Mouse (Mus musculus) liver, postnatal 0 days (tissue): ENCODE measurements around the gene Syt8. TPM values are rescaled to one million over a fixed set of nuclear protein-coding genes. Genes with fewer than 3 reads are reported as not detected.

Experiments
- ATAC-seq: fragments of 200-750 bp; cut with Nextera tagmentation; 2 replicates; pipeline ENCODE4 v1.8.0; 2017; ENCODE audit warnings: mild to moderate bottlenecking, moderate library complexity
- DNase-seq: peaks from one replicate; pipeline ENCODE4 v3.0.0-alpha.2; 2016
- H3K27ac ChIP-seq: fragments of 300-500 bp; sonication (generic); 2 replicates; pipeline ENCODE4 v1.5.1; 2014; ENCODE audit warnings: antibody characterized with exemption, moderate library complexity, mild to moderate bottlenecking, low read depth
- H3K27me3 ChIP-seq: fragments of 300-500 bp; sonication (generic); 2 replicates; pipeline ENCODE4 v1.6.1; 2014; ENCODE audit warnings: low read length, control low read depth, mixed read lengths; ENCODE audit not compliant: insufficient read depth
- H3K36me3 ChIP-seq: fragments of 300-500 bp; sonication (generic); replicated peaks from 2 replicates; pipeline ENCODE4 v1.6.1; 2014; ENCODE audit warnings: mild to moderate bottlenecking, control low read depth, low read length, moderate library complexity, mixed read lengths; ENCODE audit not compliant: insufficient read depth
- H3K4me1 ChIP-seq: fragments of 300-500 bp; sonication (generic); 2 replicates; pipeline ENCODE4 v1.6.1; 2014; ENCODE audit warnings: antibody characterized with exemption, mild to moderate bottlenecking, control low read depth; ENCODE audit not compliant: insufficient read depth
- H3K4me2 ChIP-seq: fragments of 300-500 bp; sonication (generic); 2 replicates; pipeline ENCODE4 v1.6.1; 2014; ENCODE audit warnings: low read depth, mild to moderate bottlenecking, low read length, moderate library complexity, mixed read lengths
- H3K4me3 ChIP-seq: fragments of 300-500 bp; sonication (generic); 2 replicates; pipeline ENCODE4 v1.5.1; 2014; ENCODE audit warnings: low read depth, low read length
- H3K9ac ChIP-seq: fragments of 300-500 bp; sonication (generic); replicated peaks from 2 replicates; pipeline ENCODE4 v1.6.1; 2014; ENCODE audit warnings: mild to moderate bottlenecking, moderate library complexity
- H3K9me3 ChIP-seq: fragments of 300-500 bp; sonication (generic); 2 replicates; pipeline ENCODE4 v1.6.1; 2016; ENCODE audit warnings: mild to moderate bottlenecking, control low read depth, low read length, mixed read lengths
- CTCF ChIP-seq: sonication (generic); IDR thresholded peaks from 2 replicates; pipeline ENCODE4 v1.5.1; 2016; ENCODE audit warnings: antibody characterized with exemption, low read depth
- EP300 ChIP-seq: IDR thresholded peaks from 2 replicates; pipeline ENCODE4 v1.6.1; 2016; ENCODE audit warnings: antibody characterized with exemption, low read depth, mild to moderate bottlenecking
- whole genome bisulfite sequencing: fragments of 180-500 bp; shearing (Covaris S2); extraction: QIAGEN DNeasy Blood & Tissue Kit; methylation state at CpG from one replicate; pipeline ENCODE4 v1.1.7; 2014; ENCODE audit not compliant: insufficient replicate concordance; 5-methylcytosine and 5-hydroxymethylcytosine counted together
- polyA plus RNA-seq: library from polyadenylated mRNA; unstranded; fragments of >200 nt; fragmentation: Nextera tagmentation; extraction: Ambion mirVana; gene quantifications from 2 replicates; pipeline ENCODE4 v1.2.1, GENCODE M21; 2015

The Syt8 gene
- polyA plus RNA-seq, 1 experiment from 2014 or later: not detected

DNA sequence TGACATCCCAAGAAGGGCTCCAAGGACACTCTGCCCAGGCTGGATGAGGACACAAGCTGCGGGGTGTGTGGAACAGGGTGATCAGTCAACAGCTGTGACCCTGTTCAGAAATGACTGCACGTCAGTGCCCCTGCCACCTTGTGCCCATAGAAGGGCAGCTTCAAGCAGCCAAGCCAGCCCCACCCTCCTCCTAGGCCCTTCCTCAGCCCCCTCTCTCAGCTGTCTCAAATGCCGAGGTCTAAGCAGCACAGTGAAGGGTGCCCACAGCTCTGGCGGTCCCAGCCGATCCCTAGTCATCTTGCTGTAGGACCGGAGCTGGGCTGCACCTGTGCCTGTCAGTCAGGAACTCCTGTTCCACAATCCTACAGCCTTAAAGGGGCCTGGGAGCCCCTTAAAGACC lies 27.5 kb downstream of the Syt8 start:
- H3K4me3 ChIP-seq: peak overlapping the region; percentile 45
- DNase-seq (no peak), ATAC-seq (no peak)
- WGBS: 66% methylated on average over 6 of the region's 6 CpGs
- TF ChIP-seq EP300 (no peak), CTCF (no peak)
- no peaks in the 10 kb centered on the region for H3K27me3 ChIP-seq
- H3K36me3 ChIP-seq: no peaks in the 10 kb centered on the region
- no peak overlapping the region for H3K27ac ChIP-seq
- H3K9me3 ChIP-seq: no peaks in the 10 kb centered on the region
- peaks cover 10% of the 10 kb centered on the region for H3K4me1 ChIP-seq
- peak overlapping the region; percentile 61 for H3K4me2 ChIP-seq
- no peak overlapping the region for H3K9ac ChIP-seq

DNA sequence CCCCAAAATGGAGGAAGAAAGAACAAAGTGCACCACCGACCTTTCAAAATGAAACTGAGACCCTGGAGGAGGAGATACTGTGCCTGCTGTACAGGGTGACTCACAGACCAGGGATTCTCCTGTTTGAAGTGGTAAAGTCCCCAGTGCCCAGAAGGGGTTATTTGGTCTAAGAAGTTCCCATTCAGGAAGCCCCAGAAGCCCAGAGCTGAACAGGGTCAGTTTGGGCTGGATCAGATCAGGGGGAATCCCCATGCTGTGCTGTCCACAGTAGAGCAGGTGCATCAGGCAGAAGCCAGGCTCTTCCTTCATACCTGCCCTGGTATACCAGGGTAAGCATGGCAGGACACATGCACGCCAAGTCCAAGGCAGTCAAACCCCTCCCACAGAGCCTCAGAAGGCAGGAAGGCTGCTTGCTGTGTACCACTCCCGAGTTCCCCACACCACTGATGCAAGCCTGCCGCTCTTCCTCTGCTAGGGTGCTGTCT lies 28.0 kb downstream of the Syt8 start:
- Histone ChIP-seq H3K27me3 (no peaks in the 10 kb centered on the region), H3K36me3 (no peaks in the 10 kb centered on the region), H3K4me2 (peak overlapping the region; percentile 61), H3K27ac (no peak overlapping the region), H3K4me3 (peak overlapping the region; percentile 45), H3K9ac (no peak overlapping the region), H3K9me3 (no peaks in the 10 kb centered on the region), H3K4me1 (peaks cover 10% of the 10 kb centered on the region)
- 44% methylated on average over 4 of the region's 4 CpGs for WGBS
- DNase-seq (no peak), ATAC-seq (no peak)
- no peak for TF ChIP-seq EP300

DNA sequence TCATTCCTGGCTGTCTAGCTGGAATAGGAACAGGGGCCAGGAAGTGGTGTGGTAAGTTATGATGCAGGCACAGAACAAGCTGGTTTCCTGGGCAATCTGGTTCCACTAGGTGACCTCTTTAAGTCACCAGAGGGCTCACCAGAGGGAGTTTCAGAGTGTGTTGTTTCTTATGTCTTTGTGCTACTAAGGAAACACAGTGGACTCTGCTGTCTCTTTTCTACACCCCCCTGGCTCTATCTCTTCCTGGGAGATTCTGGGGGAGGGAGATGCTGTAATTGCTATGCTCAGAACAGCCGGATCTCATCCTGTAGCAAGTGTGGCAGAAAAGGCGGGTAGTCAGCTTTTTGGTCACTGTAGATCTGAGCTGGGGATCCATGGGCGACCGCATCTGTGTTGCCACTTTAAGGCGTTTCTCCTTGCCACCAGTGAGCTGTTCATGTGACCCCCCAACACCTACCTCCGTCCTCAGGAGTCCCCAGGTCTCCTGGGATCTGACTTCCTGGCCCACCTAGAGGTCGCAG lies 35.6 kb downstream of the Syt8 start:
- Histone ChIP-seq H3K36me3 (no peaks in the 10 kb centered on the region), H3K27me3 (no peaks in the 10 kb centered on the region), H3K4me3 (no peak overlapping the region), H3K9ac (no peak overlapping the region), H3K9me3 (no peaks in the 10 kb centered on the region), H3K4me2 (no peak overlapping the region), H3K4me1 (no peaks in the 10 kb centered on the region), H3K27ac (0 out of 2 replicates have a peak overlapping the region, but pooled peaks have one; percentile 19)
- DNase-seq (no peak), ATAC-seq (no peak)
- WGBS: 64% methylated on average over 7 of the region's 7 CpGs
- TF ChIP-seq CTCF (no peak), EP300 (no peak)

DNA sequence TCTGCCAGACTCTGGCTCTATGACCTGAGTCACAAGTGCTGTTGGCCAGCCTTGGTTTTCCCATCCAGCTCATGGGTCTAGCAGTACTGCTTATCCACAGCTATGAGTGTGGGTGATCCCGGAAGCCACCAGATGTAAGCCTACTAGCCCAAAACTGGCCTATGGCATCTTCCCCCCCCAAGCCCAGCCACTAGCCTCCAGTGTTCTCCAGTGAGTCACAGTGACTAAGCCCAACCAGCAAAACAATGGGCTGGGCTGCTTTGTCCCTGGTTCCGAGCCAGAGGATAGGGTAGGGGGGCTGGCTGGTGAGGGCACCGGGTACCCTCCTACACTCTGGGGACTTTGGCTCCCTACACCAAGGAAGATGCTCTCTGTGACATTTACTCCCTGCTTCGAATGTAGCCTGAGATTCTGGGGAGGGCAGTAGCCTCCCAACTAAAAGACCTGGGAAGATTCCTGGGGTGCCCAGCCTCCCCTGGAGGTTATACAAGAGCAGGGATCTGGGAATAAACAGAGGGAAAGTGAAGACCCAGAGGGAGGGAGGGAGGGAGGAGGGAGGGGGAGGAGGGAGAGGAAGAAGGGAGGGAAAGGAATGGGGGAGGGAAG lies 36.3 kb downstream of the Syt8 start:
- TF ChIP-seq CTCF (no peak), EP300 (no peak)
- ATAC-seq (peak; percentile 23; the same call in 1 of the 2 replicates), DNase-seq (no peak)
- Histone ChIP-seq H3K27ac (0 out of 2 replicates have a peak overlapping the region, but pooled peaks have one; percentile 19), H3K9ac (no peak overlapping the region), H3K27me3 (no peaks in the 10 kb centered on the region), H3K36me3 (no peaks in the 10 kb centered on the region), H3K4me3 (no peak overlapping the region), H3K4me2 (no peak overlapping the region), H3K9me3 (no peaks in the 10 kb centered on the region), H3K4me1 (no peaks in the 10 kb centered on the region)
- 45% methylated on average over 4 of the region's 4 CpGs for WGBS

DNA sequence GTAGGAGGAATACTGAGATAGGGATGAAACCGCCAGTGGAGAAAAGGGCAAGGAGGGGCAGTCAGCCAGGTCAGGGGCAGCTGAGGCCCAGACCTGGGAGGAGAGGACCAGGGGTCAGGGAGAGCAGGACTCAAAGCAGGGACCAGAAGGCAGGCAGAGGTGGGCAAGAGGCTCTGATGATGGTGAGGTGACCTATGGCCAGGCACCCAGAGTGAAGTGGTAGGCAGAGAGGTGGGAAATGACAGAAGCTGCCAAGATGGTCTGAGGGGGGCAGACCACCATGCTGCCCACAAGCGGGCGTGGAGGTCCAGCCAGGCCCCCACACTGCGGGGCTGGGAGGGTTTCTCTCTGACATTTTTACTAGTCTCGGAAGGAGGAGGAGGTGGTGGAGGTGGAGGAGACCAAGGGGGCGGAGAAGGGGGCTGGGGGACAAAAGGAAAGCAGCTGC lies 36.8 kb downstream of the Syt8 start:
- no peak overlapping the region for H3K9ac ChIP-seq
- H3K9me3 ChIP-seq: no peaks in the 10 kb centered on the region
- no peaks in the 10 kb centered on the region for H3K27me3 ChIP-seq
- 78% methylated on average over 6 of the region's 6 CpGs for WGBS
- H3K4me3 ChIP-seq: no peak overlapping the region
- ATAC-seq (no peak), DNase-seq (no peak)
- no peak overlapping the region for H3K4me2 ChIP-seq
- H3K27ac ChIP-seq: no peak overlapping the region
- H3K4me1 ChIP-seq: no peaks in the 10 kb centered on the region
- H3K36me3 ChIP-seq: no peaks in the 10 kb centered on the region
- TF ChIP-seq EP300 (no peak), CTCF (no peak)

DNA sequence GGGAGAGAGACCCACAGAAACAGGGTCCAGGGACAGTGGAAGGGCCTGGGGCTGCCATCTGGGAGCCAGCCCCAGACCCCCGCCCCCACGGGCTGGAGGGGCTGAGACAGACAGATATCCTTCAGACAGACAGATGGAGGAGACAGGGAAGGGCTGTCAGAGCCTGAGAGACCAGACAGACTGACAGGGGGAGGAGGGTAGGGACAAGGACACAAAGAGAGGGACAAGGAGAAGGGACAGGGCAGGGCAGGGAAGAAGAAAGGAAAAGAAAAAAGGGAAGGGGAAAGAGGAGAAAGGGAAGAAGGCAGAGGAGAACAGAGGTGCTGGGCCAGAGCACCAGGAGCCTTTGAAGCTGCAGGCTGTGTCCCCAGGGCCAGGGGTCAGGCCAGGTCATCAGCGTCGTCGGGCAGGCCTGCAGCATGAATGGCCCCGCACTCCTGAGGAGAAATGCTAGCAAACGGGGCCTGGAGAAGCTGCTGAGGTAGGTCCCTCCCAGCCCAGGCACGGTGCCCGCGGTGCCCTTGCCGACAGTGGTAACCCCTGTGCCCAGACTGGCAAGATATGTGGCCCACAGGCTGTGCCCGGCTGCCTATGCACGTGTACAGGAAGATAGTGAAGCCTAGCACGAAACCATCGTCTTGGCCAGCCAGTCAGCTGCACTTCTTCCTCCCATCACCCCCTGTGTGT lies 37.4 kb downstream of the Syt8 start:
- no peak for DNase-seq

More for the DNA sequence above, 37.4 kb downstream of the Syt8 start:
- Histone ChIP-seq H3K4me2 (no peak overlapping the region), H3K9ac (no peak overlapping the region), H3K27ac (no peak overlapping the region), H3K9me3 (no peaks in the 10 kb centered on the region), H3K36me3 (no peaks in the 10 kb centered on the region), H3K4me3 (no peak overlapping the region), H3K27me3 (no peaks in the 10 kb centered on the region), H3K4me1 (no peaks in the 10 kb centered on the region)
- no peak for TF ChIP-seq CTCF
- TF ChIP-seq EP300: no peak
- ATAC-seq: no peak
- WGBS: 52% methylated on average over 15 of the region's 15 CpGs
